Mouse (Mus musculus) embryonic facial prominence, embryonic 12.5 days (tissue): Measurements from ENCODE around the gene Tescl. TPM values are rescaled to one million over a fixed set of nuclear protein-coding genes. Genes with fewer than 3 reads are reported as not detected.

Experiments
- ATAC-seq: fragments of 200-750 bp; cut with Nextera tagmentation; 2 replicates; pipeline ENCODE4 v1.8.0; 2017; ENCODE audit not compliant: insufficient number of reproducible peaks, insufficient read depth, low FRiP score, low TSS enrichment
- H3K27ac ChIP-seq: fragments of 300-500 bp; sonication (generic); 2 replicates; pipeline ENCODE4 v1.5.1; 2016; ENCODE audit warnings: mild to moderate bottlenecking
- H3K27me3 ChIP-seq: fragments of 300-500 bp; sonication (generic); 2 replicates; pipeline ENCODE4 v1.6.1; 2016; ENCODE audit warnings: mild to moderate bottlenecking, moderate library complexity
- H3K36me3 ChIP-seq: fragments of 300-500 bp; sonication (generic); 2 replicates; pipeline ENCODE4 v1.6.1; 2016; ENCODE audit warnings: mild to moderate bottlenecking
- H3K4me1 ChIP-seq: fragments of 300-500 bp; sonication (generic); 2 replicates; pipeline ENCODE4 v1.6.1; 2016
- H3K4me2 ChIP-seq: fragments of 300-500 bp; sonication (generic); replicated peaks from 2 replicates; pipeline ENCODE4 v1.6.1; 2016; ENCODE audit warnings: mild to moderate bottlenecking, moderate library complexity
- H3K4me3 ChIP-seq: fragments of 300-500 bp; sonication (generic); 2 replicates; pipeline ENCODE4 v1.5.1; 2016; ENCODE audit warnings: mild to moderate bottlenecking
- H3K9ac ChIP-seq: fragments of 300-500 bp; sonication (generic); 2 replicates; pipeline ENCODE4 v1.6.1; 2016; ENCODE audit warnings: mild to moderate bottlenecking, moderate library complexity
- H3K9me3 ChIP-seq: fragments of 300-500 bp; sonication (generic); 2 replicates; pipeline ENCODE4 v1.6.1; 2016; ENCODE audit warnings: mild to moderate bottlenecking, moderate library complexity
- WGBS: fragments of 180-500 bp; shearing (Covaris S2); methylation state at CpG from one replicate; pipeline ENCODE4 v1.1.7; 2016; 5-methylcytosine and 5-hydroxymethylcytosine counted together
- polyA plus RNA-seq: library from polyadenylated mRNA; unstranded; fragments of >200 nt; fragmentation: Nextera tagmentation; extraction: Ambion mirVana; gene quantifications from 2 replicates; pipeline ENCODE4 v1.2.1, GENCODE M21; 2016

Tescl gene
- polyA plus RNA-seq, 1 experiment from 2014 or later: 0.26 TPM

DNA sequence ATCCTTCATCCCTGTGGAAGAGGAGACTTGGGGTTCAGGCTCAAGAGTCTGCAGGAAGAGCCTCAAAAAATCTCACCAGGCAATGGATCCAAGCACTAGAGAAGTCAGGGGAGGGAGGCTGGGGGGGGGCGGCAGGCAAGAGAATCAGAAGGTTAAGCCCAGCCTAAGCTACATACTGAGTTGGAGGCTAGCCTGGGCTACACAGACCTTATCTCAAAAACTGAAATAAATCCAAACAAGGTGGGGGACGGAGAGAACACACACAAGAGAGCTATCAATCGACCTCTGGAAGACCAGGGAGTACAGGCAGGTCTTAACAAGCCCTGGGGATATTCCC lies 38.0 kb upstream of the Tescl start:
- no peak overlapping the region for H3K4me3 ChIP-seq
- H3K4me2 ChIP-seq: no peak overlapping the region
- H3K9ac ChIP-seq: no peak overlapping the region
- H3K36me3 ChIP-seq: no peaks in the 10 kb centered on the region
- peaks cover 4% of the 10 kb centered on the region; the same call in 1 of the 2 replicates for H3K27me3 ChIP-seq
- ATAC-seq: no peak
- H3K27ac ChIP-seq: 0 out of 2 replicates have a peak overlapping the region, but pooled peaks have one; percentile 23
- no peaks in the 10 kb centered on the region for H3K9me3 ChIP-seq
- WGBS: 71% methylated on average over 3 of the region's 3 CpGs
- peaks cover 10% of the 10 kb centered on the region for H3K4me1 ChIP-seq

DNA sequence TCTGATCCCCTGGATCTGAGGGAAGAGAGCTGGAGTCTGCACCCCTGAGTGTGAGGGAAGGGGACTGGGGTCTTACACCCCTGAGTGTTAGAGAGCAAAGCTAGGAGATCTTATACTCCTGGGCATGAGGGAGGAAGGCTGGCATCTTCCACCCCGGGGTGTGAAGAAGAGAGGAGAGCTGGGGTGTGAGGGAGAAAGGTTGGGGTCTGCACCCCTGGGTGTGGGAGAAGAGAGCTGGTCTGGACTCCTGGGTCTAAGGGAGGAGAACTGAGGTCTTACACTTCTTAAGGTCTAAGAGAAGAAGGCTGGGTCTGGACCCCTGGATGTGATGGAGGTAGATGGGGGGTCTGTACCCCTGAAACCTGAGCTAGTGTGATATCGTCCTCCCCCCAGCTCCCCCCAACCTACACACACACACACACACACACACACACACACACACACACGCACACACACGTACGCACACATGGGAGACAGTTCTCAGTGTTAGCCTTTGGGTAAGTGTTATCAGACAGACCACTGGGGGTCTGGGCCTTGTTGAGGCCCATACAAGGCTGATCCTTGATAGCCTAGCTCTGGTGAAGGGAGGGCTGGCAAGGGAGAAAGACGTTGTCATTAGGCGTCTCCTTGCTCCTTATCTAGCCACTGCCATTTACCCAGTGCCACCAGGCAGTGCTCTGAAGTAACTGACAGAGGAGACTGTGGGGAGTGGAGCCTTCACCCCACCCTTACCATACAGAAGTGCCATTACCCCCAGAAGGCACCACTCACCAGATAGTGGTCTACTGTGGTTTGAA lies 37.5 kb upstream of the Tescl start:
- H3K27ac ChIP-seq: peak overlapping the region; percentile 41; the same call in 1 of the 2 replicates
- H3K9ac ChIP-seq: no peak overlapping the region
- H3K4me3 ChIP-seq: no peak overlapping the region
- ATAC-seq: no peak
- peaks cover 9% of the 10 kb centered on the region; the same call in 1 of the 2 replicates for H3K4me1 ChIP-seq
- H3K36me3 ChIP-seq: no peaks in the 10 kb centered on the region
- WGBS: 82% methylated on average over 7 of the region's 7 CpGs
- no peak overlapping the region for H3K4me2 ChIP-seq
- no peaks in the 10 kb centered on the region for H3K9me3 ChIP-seq
- H3K27me3 ChIP-seq: no peaks in the 10 kb centered on the region

DNA sequence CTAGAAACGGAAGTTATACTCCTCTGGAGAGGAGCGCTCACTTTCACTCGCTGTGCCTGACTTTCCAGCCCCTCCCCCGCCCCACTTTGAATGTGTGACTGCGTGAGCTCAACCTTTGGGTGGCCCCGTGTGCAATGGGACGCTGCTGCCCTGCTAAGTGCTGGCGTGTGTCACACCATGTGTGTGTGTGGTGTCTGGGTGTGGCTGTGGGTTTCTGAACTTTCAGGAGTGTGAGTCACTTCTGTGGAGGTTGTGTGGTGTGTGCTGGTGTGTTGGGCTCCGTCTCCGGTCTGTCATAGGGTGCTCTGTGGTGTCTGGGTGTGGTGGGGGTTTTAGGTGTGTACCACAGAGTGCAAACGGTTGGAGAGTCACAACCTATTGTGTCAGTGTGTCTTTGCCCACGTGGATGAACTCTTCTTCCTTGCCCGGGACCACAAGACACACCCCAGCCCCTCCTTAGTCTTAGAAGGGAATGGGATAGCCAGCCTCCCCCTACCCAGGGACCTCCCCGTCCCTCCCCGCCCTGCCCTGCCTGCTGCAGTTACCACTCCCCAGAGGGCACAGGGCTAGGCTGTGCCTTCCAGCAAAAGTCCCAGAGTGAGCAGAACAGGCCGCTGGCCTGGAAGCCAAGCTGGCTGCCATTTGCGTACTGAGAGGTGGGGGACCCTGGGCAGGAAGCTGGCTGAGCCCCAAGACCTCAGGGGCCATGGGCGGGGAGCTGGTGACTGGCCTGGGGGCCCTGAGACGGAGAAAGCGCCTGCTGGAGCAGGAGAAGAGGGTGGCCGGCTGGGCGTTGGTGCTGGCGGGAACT lies 36.2 kb upstream of the Tescl start, which contains the start of gene Kcnn4:
TSS of gene Kcnn4 (plus strand) at position 533 of the 811 bp plus-strand sequence.
- 38% methylated on average over 23 of the region's 23 CpGs for WGBS
- Histone ChIP-seq H3K4me3 (no peak within 1 kb of the TSS), H3K4me2 (peak within 1 kb of the TSS; percentile 26; the same call in 1 of the 2 replicates), H3K27me3 (no peaks in the 10 kb centered on the region), H3K9me3 (no peaks in the 10 kb centered on the region), H3K4me1 (peaks cover 9% of the 10 kb centered on the region; the same call in 1 of the 2 replicates), H3K9ac (no peak within 1 kb of the TSS), H3K27ac (no peak within 1 kb of the TSS), H3K36me3 (no peaks in the 10 kb centered on the region)
- no peak for ATAC-seq

DNA sequence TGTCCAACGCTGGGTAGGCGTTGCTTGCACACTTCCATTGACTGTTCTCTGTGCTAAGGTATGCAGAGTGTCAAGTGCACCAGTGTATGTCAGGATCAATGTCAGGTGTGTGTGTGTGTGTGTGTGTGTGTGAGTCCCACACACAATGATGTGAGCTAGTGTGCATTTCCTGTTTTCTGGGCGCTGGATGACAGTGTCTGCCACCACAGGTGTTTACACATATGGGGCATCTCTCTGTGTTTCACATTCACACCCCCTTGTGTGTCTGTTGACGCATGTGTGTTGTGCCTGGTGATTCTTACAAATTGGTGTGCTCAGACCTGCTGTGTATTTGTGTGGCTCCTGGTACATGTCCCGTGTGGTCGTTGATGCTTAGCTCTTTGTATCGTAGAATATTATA lies 35.2 kb upstream of the Tescl start:
- ATAC-seq: no peak
- no peak overlapping the region for H3K9ac ChIP-seq
- H3K36me3 ChIP-seq: no peaks in the 10 kb centered on the region
- no peaks in the 10 kb centered on the region for H3K27me3 ChIP-seq
- no peak overlapping the region for H3K27ac ChIP-seq
- peaks cover 9% of the 10 kb centered on the region; the same call in 1 of the 2 replicates for H3K4me1 ChIP-seq
- H3K9me3 ChIP-seq: no peaks in the 10 kb centered on the region
- WGBS: 87% methylated on average over 7 of the region's 7 CpGs
- no peak overlapping the region for H3K4me3 ChIP-seq
- H3K4me2 ChIP-seq: no peak overlapping the region

DNA sequence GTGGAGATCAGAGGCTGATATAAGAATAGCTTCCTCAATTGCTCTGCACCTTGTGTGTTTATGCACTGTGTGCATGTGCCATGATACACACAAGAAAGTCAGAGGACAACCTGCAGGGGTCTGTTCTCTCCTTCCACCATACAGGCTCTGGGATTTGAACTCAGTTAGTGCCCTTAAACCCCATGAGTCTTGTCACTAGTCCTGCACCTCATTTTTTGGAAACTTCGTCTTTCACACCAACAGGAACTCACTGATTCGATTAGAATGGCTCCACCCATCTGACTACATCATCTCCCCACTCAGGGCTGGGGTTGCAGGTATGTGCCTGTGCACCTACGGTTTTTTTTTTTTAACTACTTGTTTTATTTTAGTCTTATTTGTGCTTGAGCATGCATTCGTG lies 34.5 kb upstream of the Tescl start:
- no peak overlapping the region for H3K4me3 ChIP-seq
- H3K9ac ChIP-seq: no peak overlapping the region
- WGBS: 66% methylated on average over 4 of the region's 4 CpGs
- ATAC-seq: no peak
- H3K27me3 ChIP-seq: no peaks in the 10 kb centered on the region
- no peaks in the 10 kb centered on the region for H3K36me3 ChIP-seq
- peaks cover 4% of the 10 kb centered on the region; the same call in 1 of the 2 replicates for H3K4me1 ChIP-seq
- no peak overlapping the region for H3K4me2 ChIP-seq
- H3K9me3 ChIP-seq: no peaks in the 10 kb centered on the region
- H3K27ac ChIP-seq: no peak overlapping the region

DNA sequence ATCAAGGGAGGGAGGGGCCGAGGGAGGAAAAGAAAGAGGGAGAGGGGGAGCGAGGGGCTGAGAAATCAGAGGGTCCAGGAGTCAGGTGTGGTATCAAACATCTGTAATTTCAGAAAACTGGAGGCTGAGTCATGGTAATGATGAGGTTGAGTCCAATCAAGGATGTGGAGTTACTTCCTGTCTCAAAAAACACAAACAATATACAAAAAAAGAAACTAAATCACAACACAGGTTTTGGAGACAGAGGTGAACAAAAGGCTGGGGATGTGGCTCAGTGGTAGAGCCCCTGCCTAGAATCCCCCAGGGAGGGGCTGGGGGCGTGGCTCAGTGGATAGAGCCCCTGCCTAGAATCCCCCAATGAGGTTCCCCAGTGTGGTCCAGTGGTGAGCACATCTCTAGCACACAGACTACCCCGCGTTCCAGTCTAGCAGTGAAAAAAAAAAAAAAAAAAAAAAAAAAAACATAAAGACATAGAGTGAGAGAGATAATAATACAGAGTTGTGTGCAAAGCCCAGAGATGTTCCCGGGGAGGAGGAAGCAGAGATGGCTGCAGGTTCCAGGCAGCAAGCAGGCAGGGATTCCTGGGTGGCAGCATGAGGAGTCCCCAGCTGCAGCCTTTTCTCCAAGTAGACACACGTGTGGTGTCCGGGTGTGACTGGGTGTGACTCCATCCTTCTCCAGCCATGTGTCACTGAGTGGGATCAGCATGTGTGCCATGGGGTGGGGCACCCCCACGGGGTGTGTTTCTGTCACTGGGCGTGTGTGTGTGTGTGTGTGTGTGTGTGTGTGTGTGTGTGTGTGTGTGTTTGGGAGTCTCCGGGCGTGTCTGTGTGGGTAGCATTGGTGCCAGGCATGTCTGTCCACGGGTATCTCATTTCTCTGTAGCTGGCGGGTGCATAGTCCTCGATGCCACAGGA lies 33.2 kb upstream of the Tescl start:
- Histone ChIP-seq H3K27me3 (0 out of 2 replicates have a peak, but pooled peaks cover 3% of the 10 kb centered on the region), H3K9ac (no peak overlapping the region), H3K4me2 (no peak overlapping the region), H3K36me3 (no peaks in the 10 kb centered on the region), H3K4me3 (no peak overlapping the region), H3K27ac (no peak overlapping the region), H3K9me3 (no peaks in the 10 kb centered on the region), H3K4me1 (peaks cover 3% of the 10 kb centered on the region; the same call in 1 of the 2 replicates)
- no peak for ATAC-seq
- WGBS: 77% methylated on average over 15 of the region's 15 CpGs

DNA sequence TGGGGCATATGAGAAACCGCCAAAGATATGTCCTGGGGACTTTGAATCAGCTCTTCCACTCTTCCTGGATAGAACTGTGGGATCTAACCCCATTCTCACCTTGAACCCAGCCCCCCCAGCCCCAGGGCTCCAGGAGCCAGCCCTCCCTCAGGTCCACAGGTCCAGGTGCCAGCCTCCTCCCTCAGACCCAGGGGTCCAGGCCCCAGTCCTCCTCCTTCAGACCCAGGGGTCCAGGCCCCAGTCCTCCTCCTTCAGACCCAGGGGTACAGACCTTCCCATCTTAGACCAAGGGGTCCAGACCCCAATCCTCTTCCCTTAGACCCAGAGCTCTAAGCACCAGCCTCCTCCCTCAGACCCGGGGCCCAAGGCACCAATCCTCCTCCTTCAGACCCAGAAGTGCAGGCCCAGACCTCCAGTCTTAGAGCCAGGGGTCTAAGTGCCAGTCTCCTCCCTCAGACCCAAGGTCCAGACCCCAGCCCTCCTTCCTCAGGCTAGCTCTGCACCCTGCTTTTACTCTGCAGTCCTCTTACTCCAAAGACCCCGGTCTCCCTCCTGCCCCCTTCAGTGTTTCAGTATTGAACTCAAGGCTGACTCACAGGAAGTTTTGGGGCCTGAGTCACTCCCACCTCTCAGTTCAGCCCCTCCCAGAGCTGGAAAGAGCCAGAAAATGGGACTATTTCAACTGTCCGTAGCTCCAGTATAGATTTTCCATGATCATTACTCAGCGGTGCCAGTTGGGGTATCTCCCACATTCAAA lies 31.7 kb upstream of the Tescl start:
- Histone ChIP-seq H3K36me3 (no peaks in the 10 kb centered on the region), H3K27me3 (0 out of 2 replicates have a peak, but pooled peaks cover 8% of the 10 kb centered on the region), H3K9me3 (no peaks in the 10 kb centered on the region), H3K4me3 (no peak overlapping the region), H3K4me1 (peaks cover 3% of the 10 kb centered on the region; the same call in 1 of the 2 replicates), H3K4me2 (no peak overlapping the region), H3K27ac (no peak overlapping the region), H3K9ac (no peak overlapping the region)
- WGBS: 78% methylated on average over 5 of the region's 5 CpGs
- ATAC-seq: no peak

DNA sequence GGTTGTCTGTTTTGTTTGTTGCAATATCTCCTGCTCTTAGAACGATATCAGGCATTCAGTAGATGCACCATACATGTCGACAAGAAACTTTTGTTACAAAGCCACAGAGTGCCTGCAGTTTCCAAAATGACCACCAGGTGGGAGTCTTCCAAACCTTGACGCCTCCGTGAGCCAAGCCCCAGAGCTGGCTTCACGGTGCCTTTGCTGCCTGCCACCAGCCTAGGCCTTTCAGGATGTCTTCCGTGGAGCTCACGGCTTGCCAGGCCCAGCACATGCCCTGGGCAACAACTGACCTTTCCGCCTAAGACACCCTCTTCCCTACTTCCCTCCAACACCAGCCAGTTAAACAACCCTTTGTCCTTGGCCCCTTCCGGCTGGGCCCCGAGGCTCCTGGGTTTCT lies 31.1 kb upstream of the Tescl start:
- Histone ChIP-seq H3K4me3 (no peak overlapping the region), H3K4me2 (no peak overlapping the region), H3K4me1 (0 out of 2 replicates have a peak, but pooled peaks cover 3% of the 10 kb centered on the region), H3K36me3 (no peaks in the 10 kb centered on the region), H3K27ac (no peak overlapping the region), H3K27me3 (0 out of 2 replicates have a peak, but pooled peaks cover 8% of the 10 kb centered on the region), H3K9me3 (no peaks in the 10 kb centered on the region), H3K9ac (no peak overlapping the region)
- WGBS: 22% methylated on average over 10 of the region's 10 CpGs
- no peak for ATAC-seq

DNA sequence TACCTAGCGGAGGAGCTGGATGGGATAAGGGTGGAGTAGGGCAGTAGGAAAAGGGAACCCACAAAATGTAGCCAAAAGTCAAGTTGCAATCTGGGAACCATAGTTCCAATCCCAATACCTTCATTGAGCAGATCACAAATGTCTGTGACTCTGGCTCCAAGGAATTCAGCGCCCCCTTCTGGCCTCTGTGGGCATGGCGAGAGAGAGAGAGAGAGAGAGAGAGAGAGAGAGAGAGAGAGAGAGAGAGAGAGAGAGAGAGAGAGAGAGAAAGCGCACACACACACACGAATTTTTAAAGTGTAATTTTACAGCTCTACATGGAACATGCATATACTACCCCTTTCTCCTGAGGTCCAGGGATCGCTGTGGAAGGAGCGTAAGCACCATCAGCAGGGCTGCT lies 29.5 kb upstream of the Tescl start:
- Histone ChIP-seq H3K36me3 (no peaks in the 10 kb centered on the region), H3K4me3 (no peak overlapping the region), H3K27ac (no peak overlapping the region), H3K9ac (no peak overlapping the region), H3K27me3 (0 out of 2 replicates have a peak, but pooled peaks cover 8% of the 10 kb centered on the region), H3K9me3 (no peaks in the 10 kb centered on the region), H3K4me1 (no peaks in the 10 kb centered on the region), H3K4me2 (no peak overlapping the region)
- 33% methylated on average over 6 of the region's 7 CpGs for WGBS
- no peak for ATAC-seq

DNA sequence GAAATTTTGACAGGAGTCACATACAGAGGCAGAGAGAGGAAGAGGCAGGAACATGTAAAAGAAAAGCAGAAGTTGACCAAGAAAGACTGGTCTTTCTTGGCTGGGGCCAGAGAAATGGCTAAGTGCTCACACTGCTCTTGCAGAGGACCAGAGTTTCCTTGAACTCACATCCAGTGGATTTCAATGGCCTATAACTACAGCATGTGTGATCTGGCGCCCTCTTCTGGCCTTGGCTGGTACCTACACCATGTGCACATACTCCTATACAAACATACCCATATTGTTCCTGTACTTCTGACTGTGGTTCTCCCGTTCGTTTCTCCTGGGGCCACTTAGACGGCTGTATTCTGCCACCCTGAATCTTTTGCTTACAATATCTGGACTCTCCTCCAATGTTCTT lies 27.3 kb upstream of the Tescl start:
- 63% methylated on average over 4 of the region's 4 CpGs for WGBS
- Histone ChIP-seq H3K9me3 (peaks cover 3% of the 10 kb centered on the region; the same call in 1 of the 2 replicates), H3K9ac (no peak overlapping the region), H3K27me3 (0 out of 2 replicates have a peak, but pooled peaks cover 8% of the 10 kb centered on the region), H3K36me3 (no peaks in the 10 kb centered on the region), H3K4me2 (no peak overlapping the region), H3K4me3 (no peak overlapping the region), H3K4me1 (no peaks in the 10 kb centered on the region), H3K27ac (no peak overlapping the region)
- no peak for ATAC-seq
